Mouse (Mus musculus) cerebellum, postnatal 10 days (tissue): ENCODE data around the gene Nvl.
A peak's percentile ranks its signal among the peaks of the same experiment; 100 is the strongest.

ENCODE experiments used
- DNase-seq, 2 experiments: peaks; one replicate each; pipeline ENCODE4 v3.0.0; 2021; ENCODE audit warnings: mixed read lengths in 2 of 2

The Nvl gene

GRCm38 (mm10) chr1:181064648-181065047 is 79.4 kb downstream of the Nvl start:
- peak; percentile 17 to 38 for DNase-seq

GRCm38 (mm10) chr1:181063991-181064390 is 80.0 kb downstream of the Nvl start:
- DNase-seq: peak; percentile 59 to 70

- DNase-seq: no peak
These were observed 82.1 kb downstream of the Nvl start for GRCm38 (mm10) chr1:181061784-181062485.

- no peak for DNase-seq
These were observed 91.1 kb downstream of the Nvl start for GRCm38 (mm10) chr1:181052898-181053297.

- DNase-seq: no peak
These were observed 93.1 kb downstream of the Nvl start, which contains the start of gene 9130409I23Rik for GRCm38 (mm10) chr1:181050937-181051336. TSS of gene 9130409I23Rik (plus strand) at chr1:181051237.

- peak in 1 of 2 experiments; percentile 21 for DNase-seq
These were observed 94.6 kb downstream of the Nvl start for GRCm38 (mm10) chr1:181049328-181049842.

- no peak for DNase-seq
These were observed 96.5 kb downstream of the Nvl start for GRCm38 (mm10) chr1:181047520-181047919.

GRCm38 (mm10) chr1:181039652-181040051 is 104.4 kb downstream of the Nvl start:
- DNase-seq: peak; percentile 61 to 78

GRCm38 (mm10) chr1:181037623-181038022 is 106.4 kb downstream of the Nvl start:
- DNase-seq: peak; percentile 53 to 60
